Mouse (Mus musculus) stomach, embryonic 16.5 days (tissue): ENCODE results near the gene Cgnl1. TPM values are rescaled to one million over a fixed set of nuclear protein-coding genes. Genes with fewer than 3 reads are reported as not detected.

ENCODE experiments used
- ATAC-seq: fragments of 200-750 bp; cut with Nextera tagmentation; 2 replicates; pipeline ENCODE4 v1.8.0; 2017; ENCODE audit warnings: moderate number of reproducible peaks, moderate TSS enrichment; ENCODE audit not compliant: insufficient read depth, low FRiP score
- H3K27ac ChIP-seq: fragments of 300-500 bp; sonication (generic); 2 replicates; pipeline ENCODE4 v1.5.1; 2014; ENCODE audit warnings: low read length
- H3K27me3 ChIP-seq: fragments of 300-500 bp; sonication (generic); 2 replicates; pipeline ENCODE4 v1.6.1; 2014; ENCODE audit warnings: low read length, control low read depth, mixed read lengths; ENCODE audit not compliant: control insufficient read depth, insufficient read depth
- H3K36me3 ChIP-seq: fragments of 300-500 bp; sonication (generic); 2 replicates; pipeline ENCODE4 v1.6.1; 2014; ENCODE audit warnings: low read length; ENCODE audit not compliant: control insufficient read depth, insufficient read depth
- H3K4me1 ChIP-seq: fragments of 300-500 bp; sonication (generic); 2 replicates; pipeline ENCODE4 v1.6.1; 2014; ENCODE audit warnings: low read length, control low read depth, mixed read lengths; ENCODE audit not compliant: control insufficient read depth, insufficient read depth
- H3K4me2 ChIP-seq: fragments of 300-500 bp; sonication (generic); 2 replicates; pipeline ENCODE4 v1.6.1; 2014; ENCODE audit warnings: low read depth, low read length, mixed read lengths
- H3K4me3 ChIP-seq: fragments of 300-500 bp; sonication (generic); replicated peaks from 2 replicates; pipeline ENCODE4 v1.5.1; 2014; ENCODE audit warnings: mild to moderate bottlenecking, low read length
- H3K9ac ChIP-seq: fragments of 300-500 bp; sonication (generic); 2 replicates; pipeline ENCODE4 v1.6.1; 2014; ENCODE audit warnings: low read length
- H3K9me3 ChIP-seq: fragments of 300-500 bp; sonication (generic); replicated peaks from 2 replicates; pipeline ENCODE4 v1.6.1; 2016; ENCODE audit warnings: low read length, control low read depth; ENCODE audit not compliant: control insufficient read depth
- WGBS: fragments of 180-500 bp; shearing (Covaris S2); extraction: QIAGEN DNeasy Blood & Tissue Kit; methylation state at CpG from one replicate; pipeline ENCODE4 v1.1.7; 2014; 5-methylcytosine and 5-hydroxymethylcytosine counted together
- polyA plus RNA-seq: library from polyadenylated mRNA; unstranded; fragments of >200 nt; fragmentation: Nextera tagmentation; extraction: Ambion mirVana; gene quantifications from 2 replicates; pipeline ENCODE4 v1.2.1, GENCODE M21; 2015

The Cgnl1 gene
- polyA plus RNA-seq, 1 experiment from 2014 or later, result 9.4 TPM

DNA sequence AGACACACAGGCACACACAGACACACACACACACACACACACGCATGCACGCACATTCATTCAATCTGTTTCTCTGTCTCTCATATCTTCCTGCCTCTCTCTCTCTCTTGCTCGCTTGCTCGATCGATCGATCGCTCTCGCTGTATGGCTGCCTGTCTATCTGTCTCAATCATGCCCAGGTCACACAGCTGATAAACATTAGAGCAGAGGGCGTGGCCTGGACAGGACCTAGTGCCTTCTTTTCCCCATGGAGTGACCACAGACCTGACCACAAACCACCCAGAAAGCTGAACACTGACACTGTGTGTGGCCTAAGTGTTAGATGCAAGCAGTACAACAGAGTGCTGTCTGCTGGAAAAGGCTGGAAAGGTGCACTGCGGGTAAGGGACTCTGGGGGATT lies 60.6 kb downstream of the Cgnl1 start:
- WGBS, result 71% methylated on average over 10 of the region's 10 CpGs
- H3K4me3 ChIP-seq, result no peak overlapping the region

DNA sequence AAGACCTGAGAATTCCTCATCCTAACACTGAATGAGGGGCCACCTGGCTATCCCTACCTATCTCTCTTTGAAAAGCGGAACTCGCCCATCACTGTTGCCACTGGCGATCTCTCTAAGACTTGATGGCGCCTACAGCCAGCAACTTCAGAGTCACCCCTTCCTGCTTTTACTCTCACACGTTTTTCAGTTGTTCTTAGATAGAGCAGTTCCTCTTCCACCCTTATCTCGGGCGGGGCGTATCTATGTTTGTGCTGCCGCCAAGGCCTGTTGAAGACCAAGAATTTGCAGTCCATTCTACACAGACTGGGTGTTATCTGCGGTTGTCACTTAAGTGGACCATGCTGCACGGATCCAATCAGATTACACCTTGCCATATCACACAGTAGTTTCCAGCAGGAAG lies 62.2 kb downstream of the Cgnl1 start:
- H3K4me2 ChIP-seq, result no peak overlapping the region
- WGBS, result 56% methylated on average over 11 of the region's 11 CpGs
- no peaks in the 10 kb centered on the region for H3K36me3 ChIP-seq
- no peaks in the 10 kb centered on the region for H3K27me3 ChIP-seq
- no peak overlapping the region for H3K9ac ChIP-seq
- no peak overlapping the region for H3K4me3 ChIP-seq
- H3K4me1 ChIP-seq, result 0 out of 2 replicates have a peak, but pooled peaks cover 3% of the 10 kb centered on the region
- no peaks in the 10 kb centered on the region for H3K9me3 ChIP-seq
- no peak overlapping the region for H3K27ac ChIP-seq
- ATAC-seq, result 0 out of 2 replicates have a peak, but pooled peaks have one; percentile 60

More for the DNA sequence above, 60.6 kb downstream of the Cgnl1 start:
- Histone ChIP-seq H3K9me3 (no peaks in the 10 kb centered on the region), H3K27me3 (no peaks in the 10 kb centered on the region), H3K9ac (no peak overlapping the region), H3K4me2 (no peak overlapping the region), H3K36me3 (peaks cover 6% of the 10 kb centered on the region; the same call in 1 of the 2 replicates), H3K4me1 (0 out of 2 replicates have a peak, but pooled peaks cover 3% of the 10 kb centered on the region), H3K27ac (no peak overlapping the region)
- ATAC-seq, result no peak

GRCm38 (mm10) chr9:71707989-71708388 lies 63.4 kb downstream of the Cgnl1 start:
- no peak overlapping the region for H3K4me3 ChIP-seq

DNA sequence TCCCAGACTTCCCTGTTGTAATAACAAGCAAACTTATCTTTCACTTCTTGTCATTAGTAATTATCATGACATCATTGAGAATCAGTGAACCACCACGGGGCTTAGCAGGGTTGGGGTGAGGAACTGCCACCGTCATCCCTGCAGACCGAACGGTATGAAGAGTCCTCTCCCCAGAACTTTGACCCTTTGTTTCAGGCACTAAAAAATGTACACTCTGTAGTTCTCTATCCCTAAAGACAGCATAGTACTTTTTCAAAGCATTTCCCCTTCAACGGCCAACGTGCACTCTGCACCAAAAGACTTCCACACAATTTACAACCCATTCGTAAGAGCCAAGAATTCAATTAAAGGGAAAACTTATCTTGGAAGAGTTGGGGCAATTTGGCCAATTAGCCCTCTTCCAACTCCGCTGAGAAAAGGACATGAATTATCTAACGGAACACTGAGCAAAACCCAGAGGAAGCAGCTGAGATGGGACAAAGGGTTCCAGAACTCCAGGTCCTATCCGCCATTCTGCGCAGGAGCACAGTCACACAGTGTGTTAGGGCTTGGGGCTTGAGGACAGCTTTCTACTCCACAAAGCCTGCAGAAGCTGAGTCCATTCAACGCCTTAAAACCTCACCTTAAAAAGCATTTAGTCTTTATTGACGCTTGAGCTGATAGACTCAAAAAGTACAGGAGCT lies 66.9 kb downstream of the Cgnl1 start:
- H3K4me3 ChIP-seq, result no peak overlapping the region
- H3K27me3 ChIP-seq, result no peaks in the 10 kb centered on the region
- no peak for ATAC-seq
- H3K9me3 ChIP-seq, result no peaks in the 10 kb centered on the region
- H3K4me2 ChIP-seq, result no peak overlapping the region
- WGBS, result 75% methylated on average over 13 of the region's 13 CpGs
- H3K4me1 ChIP-seq, result no peaks in the 10 kb centered on the region
- H3K36me3 ChIP-seq, result no peaks in the 10 kb centered on the region
- no peak overlapping the region for H3K9ac ChIP-seq
- H3K27ac ChIP-seq, result no peak overlapping the region

More at GRCm38 (mm10) chr9:71707989-71708388, 63.4 kb downstream of the Cgnl1 start:
- Histone ChIP-seq H3K36me3 (no peaks in the 10 kb centered on the region), H3K27ac (no peak overlapping the region), H3K4me1 (0 out of 2 replicates have a peak, but pooled peaks cover 3% of the 10 kb centered on the region), H3K27me3 (no peaks in the 10 kb centered on the region), H3K4me2 (no peak overlapping the region), H3K9ac (no peak overlapping the region), H3K9me3 (no peaks in the 10 kb centered on the region)
- ATAC-seq, result no peak
- 84% methylated on average over 7 of the region's 7 CpGs for WGBS

GRCm38 (mm10) chr9:71699087-71699486 lies 72.3 kb downstream of the Cgnl1 start:
- no peaks in the 10 kb centered on the region for H3K27me3 ChIP-seq
- H3K4me2 ChIP-seq, result no peak overlapping the region
- no peaks in the 10 kb centered on the region for H3K9me3 ChIP-seq
- 86% methylated on average over 5 of the region's 5 CpGs for WGBS
- no peaks in the 10 kb centered on the region for H3K4me1 ChIP-seq
- no peak overlapping the region for H3K4me3 ChIP-seq
- no peak overlapping the region for H3K9ac ChIP-seq
- no peaks in the 10 kb centered on the region for H3K36me3 ChIP-seq
- H3K27ac ChIP-seq, result no peak overlapping the region
- ATAC-seq, result no peak

- no peak for ATAC-seq
- Histone ChIP-seq H3K27me3 (no peaks in the 10 kb centered on the region), H3K4me3 (no peak overlapping the region), H3K4me2 (no peak overlapping the region), H3K4me1 (no peaks in the 10 kb centered on the region), H3K36me3 (no peaks in the 10 kb centered on the region), H3K9me3 (no peaks in the 10 kb centered on the region), H3K27ac (no peak overlapping the region), H3K9ac (no peak overlapping the region)
- 63% methylated on average over 3 of the region's 3 CpGs for WGBS
Measured at GRCm38 (mm10) chr9:71698116-71698515, 73.3 kb downstream of the Cgnl1 start.

- Histone ChIP-seq H3K36me3 (no peaks in the 10 kb centered on the region), H3K4me2 (no peak overlapping the region), H3K27ac (no peak overlapping the region), H3K9ac (no peak overlapping the region), H3K4me3 (no peak overlapping the region), H3K27me3 (no peaks in the 10 kb centered on the region), H3K9me3 (no peaks in the 10 kb centered on the region), H3K4me1 (no peaks in the 10 kb centered on the region)
- WGBS, result 65% methylated on average over 2 of the region's 2 CpGs
- ATAC-seq, result no peak
Measured at GRCm38 (mm10) chr9:71697189-71697588, 74.2 kb downstream of the Cgnl1 start.

DNA sequence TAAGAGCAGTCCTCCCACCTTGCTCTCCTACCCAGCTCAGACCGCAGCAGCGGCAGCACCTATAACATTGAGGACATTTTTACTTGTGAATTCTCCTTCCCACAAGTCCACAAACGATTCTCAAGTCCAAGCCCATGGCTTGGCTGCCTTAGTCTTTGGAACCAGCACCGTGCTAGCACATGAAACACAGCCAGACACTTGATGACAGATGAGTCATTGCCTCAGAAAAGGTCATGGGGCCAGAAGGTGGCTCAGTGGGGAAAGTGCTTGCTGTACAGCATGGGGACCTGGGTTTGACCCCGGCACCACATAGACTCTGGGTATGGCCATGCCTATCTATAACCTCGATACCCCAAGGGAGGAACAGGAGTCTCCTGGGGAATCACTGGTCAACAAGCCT lies 74.6 kb downstream of the Cgnl1 start:
- Histone ChIP-seq H3K4me3 (no peak overlapping the region), H3K36me3 (no peaks in the 10 kb centered on the region), H3K4me2 (no peak overlapping the region), H3K27me3 (no peaks in the 10 kb centered on the region), H3K4me1 (no peaks in the 10 kb centered on the region), H3K9me3 (no peaks in the 10 kb centered on the region), H3K9ac (no peak overlapping the region), H3K27ac (no peak overlapping the region)
- WGBS, result 69% methylated on average over 6 of the region's 6 CpGs
- ATAC-seq, result no peak

DNA sequence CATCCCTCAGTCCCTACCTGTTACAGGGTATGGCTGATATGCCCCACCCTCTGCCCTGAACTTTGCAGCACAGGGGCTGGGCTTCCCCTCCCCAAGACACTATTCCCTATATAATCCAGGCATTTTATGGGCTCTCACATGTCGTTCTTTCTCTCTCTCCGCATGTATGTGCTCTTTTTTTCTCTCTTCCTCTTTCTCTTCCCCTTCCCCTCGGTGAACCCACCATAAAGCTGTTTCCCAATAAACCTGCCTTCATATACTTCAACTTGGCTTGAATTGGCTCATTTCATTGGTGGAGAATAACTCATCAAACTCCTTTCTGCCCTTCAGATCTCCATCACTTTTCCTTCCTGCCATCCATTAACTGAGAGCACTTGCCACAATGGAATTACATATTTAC lies 76.3 kb downstream of the Cgnl1 start:
- Histone ChIP-seq H3K27ac (no peak overlapping the region), H3K4me2 (no peak overlapping the region), H3K4me1 (peaks cover 3% of the 10 kb centered on the region; the same call in 1 of the 2 replicates), H3K4me3 (no peak overlapping the region), H3K27me3 (no peaks in the 10 kb centered on the region), H3K9me3 (no peaks in the 10 kb centered on the region), H3K36me3 (no peaks in the 10 kb centered on the region), H3K9ac (no peak overlapping the region)
- ATAC-seq, result no peak
- WGBS, result 78% methylated on average over 3 of the region's 3 CpGs
